7 mouse cellular contexts compared by ENCODE assay signal in genomic region chr17:56257181-56257894, GRCm38 (mm10). TPM values are rescaled to one million over a fixed set of nuclear protein-coding genes. Genes with fewer than 3 reads are reported as not detected.
DNase-seq lines count a peak whose midpoint lies in the region; ATAC-seq and TF ChIP-seq lines count a peak whose summit lies in the region.

No protein-coding gene starts in this region.

- no peak overlapping the region for H3K27ac ChIP-seq in hindbrain, embryonic 11.5 days (ENCODE audit: low read depth, low read length)
- H3K27ac ChIP-seq in limb, embryonic 14.5 days (replicated peaks; ENCODE audit: low read depth, low read length), result no peak overlapping the region
- peak overlapping the region; percentile 63 for H3K27ac ChIP-seq in stomach, embryonic 15.5 days

- peak overlapping the region; percentile 90 for H3K4me2 ChIP-seq in hindbrain, embryonic 11.5 days (replicated peaks; ENCODE audit: low read depth, low read length)
- H3K4me2 ChIP-seq in limb, embryonic 14.5 days (replicated peaks; ENCODE audit: low read depth, low read length, severe bottlenecking), result peak overlapping the region; percentile 81
- peak overlapping the region; percentile 96 for H3K4me2 ChIP-seq in stomach, embryonic 15.5 days

- ATAC-seq in hindbrain, embryonic 11.5 days (ENCODE audit: low FRiP score), result no peak
- ATAC-seq in limb, embryonic 14.5 days (ENCODE audit: low FRiP score, low read depth), result no peak
- ATAC-seq in stomach, embryonic 15.5 days (ENCODE audit: insufficient read depth, low FRiP score, low read depth), result no peak

- peak overlapping the region; percentile 49 for H3K9ac ChIP-seq in hindbrain, embryonic 11.5 days (ENCODE audit: low read depth, low read length)
- peak overlapping the region; percentile 55 for H3K9ac ChIP-seq in limb, embryonic 14.5 days (ENCODE audit: low read depth, low read length, severe bottlenecking)
- peak overlapping the region; percentile 37; the same call in 1 of the 2 replicates for H3K9ac ChIP-seq in stomach, embryonic 15.5 days

- no peaks in the 10 kb centered on the region for H3K9me3 ChIP-seq in hindbrain, embryonic 11.5 days (ENCODE audit: control insufficient read depth, low read length)
- no peaks in the 10 kb centered on the region for H3K9me3 ChIP-seq in limb, embryonic 14.5 days (ENCODE audit: control insufficient read depth, low read length)
- no peaks in the 10 kb centered on the region for H3K9me3 ChIP-seq in stomach, embryonic 15.5 days

- peaks cover 6% of the 10 kb centered on the region; the same call in 1 of the 2 replicates for H3K36me3 ChIP-seq in hindbrain, embryonic 11.5 days (ENCODE audit: control insufficient read depth, insufficient read depth, low read length)
- H3K36me3 ChIP-seq in limb, embryonic 14.5 days (ENCODE audit: control insufficient read depth, insufficient read depth, low read length), result peaks cover 41% of the 10 kb centered on the region
- H3K36me3 ChIP-seq in stomach, embryonic 15.5 days, result peaks cover 22% of the 10 kb centered on the region

- H3K4me1 ChIP-seq in hindbrain, embryonic 11.5 days (replicated peaks; ENCODE audit: control insufficient read depth, insufficient read depth, low read length), result peaks cover 5% of the 10 kb centered on the region; the same call in 1 of the 2 replicates
- H3K4me1 ChIP-seq in limb, embryonic 14.5 days (ENCODE audit: control insufficient read depth, insufficient read depth, low read length), result peaks cover 11% of the 10 kb centered on the region; the same call in 1 of the 2 replicates
- H3K4me1 ChIP-seq in stomach, embryonic 15.5 days, result peaks cover 40% of the 10 kb centered on the region

- TF ChIP-seq POLR2A in limb, embryonic 14.5 days (IDR thresholded peaks at IDR 0.05; ENCODE audit: borderline replicate concordance, extremely low read depth, insufficient read depth, insufficient read length), result no peak

- peak; percentile 47 to 63 for DNase-seq in right cerebral cortex, postnatal 10 days (ENCODE audit: low spot score in 2 of 2)
- no peak for DNase-seq in right cerebral cortex, postnatal 4 days
- peak; percentile 24 to 37 for DNase-seq in cerebellum, postnatal 36 days
- no peak for DNase-seq in hindbrain, embryonic 11.5 days (ENCODE audit: low spot score)
- no peak for DNase-seq in limb, embryonic 14.5 days (ENCODE audit: low spot score)
- DNase-seq in retina, embryonic 14.5 days (ENCODE audit: low spot score), result no peak

- 10% methylated on average over 55 of the region's 58 CpGs for WGBS in hindbrain, embryonic 11.5 days
- WGBS in limb, embryonic 14.5 days, result 11% methylated on average over 48 of the region's 58 CpGs
- 7% methylated on average over 58 of the region's 58 CpGs for WGBS in stomach, embryonic 15.5 days

- peak overlapping the region; percentile 75 for H3K4me3 ChIP-seq in hindbrain, embryonic 11.5 days (ENCODE audit: low read depth, low read length)
- H3K4me3 ChIP-seq in limb, embryonic 14.5 days (replicated peaks; ENCODE audit: low read length), result peak overlapping the region; percentile 65
- peak overlapping the region; percentile 67 for H3K4me3 ChIP-seq in stomach, embryonic 15.5 days (replicated peaks)

- H3K27me3 ChIP-seq in hindbrain, embryonic 11.5 days (ENCODE audit: control insufficient read depth, insufficient read depth, low read length), result no peaks in the 10 kb centered on the region
- H3K27me3 ChIP-seq in limb, embryonic 14.5 days (ENCODE audit: control insufficient read depth, insufficient read depth, low read length), result no peaks in the 10 kb centered on the region
- H3K27me3 ChIP-seq in stomach, embryonic 15.5 days (replicated peaks), result no peaks in the 10 kb centered on the region

RNA-seq across cellular contexts. Expression of gene Fem1a, which starts 0.7 kb away (rescaled TPM):
- 12.8 and 14.4 TPM in 2 replicates for polyA plus RNA-seq in hindbrain, embryonic 11.5 days (2014; fragmentation: Nextera tagmentation; extraction: Ambion mirVana)
- polyA plus RNA-seq in limb, embryonic 14.5 days (2012; rRNA removed), result 14.5 and 18.4 TPM in 2 replicates
- polyA plus RNA-seq in limb, embryonic 14.5 days (2014; fragmentation: Nextera tagmentation; extraction: Ambion mirVana), result 16.0 and 17.4 TPM in 2 replicates
- 12.7 and 13.0 TPM in 2 replicates for polyA plus RNA-seq in stomach, embryonic 15.5 days (2015; fragmentation: Nextera tagmentation; extraction: Ambion mirVana)

RNA-seq across cellular contexts. Expression of gene Ticam1, which starts 19.2 kb away (rescaled TPM):
- polyA plus RNA-seq in hindbrain, embryonic 11.5 days (2014; fragmentation: Nextera tagmentation; extraction: Ambion mirVana), result 2.1 and 2.7 TPM in 2 replicates
- 12.5 and 16.5 TPM in 2 replicates for polyA plus RNA-seq in limb, embryonic 14.5 days (2012; rRNA removed)
- 8.2 and 8.7 TPM in 2 replicates for polyA plus RNA-seq in limb, embryonic 14.5 days (2014; fragmentation: Nextera tagmentation; extraction: Ambion mirVana)
- polyA plus RNA-seq in stomach, embryonic 15.5 days (2015; fragmentation: Nextera tagmentation; extraction: Ambion mirVana), result 6.6 and 7.8 TPM in 2 replicates

RNA-seq across cellular contexts. Expression of gene Plin3, which starts 35.3 kb away (rescaled TPM):
- polyA plus RNA-seq in hindbrain, embryonic 11.5 days (2014; fragmentation: Nextera tagmentation; extraction: Ambion mirVana), result 25.0 and 26.2 TPM in 2 replicates
- polyA plus RNA-seq in limb, embryonic 14.5 days (2012; rRNA removed), result 41.0 and 44.1 TPM in 2 replicates
- 90.1 and 90.3 TPM in 2 replicates for polyA plus RNA-seq in limb, embryonic 14.5 days (2014; fragmentation: Nextera tagmentation; extraction: Ambion mirVana)
- polyA plus RNA-seq in stomach, embryonic 15.5 days (2015; fragmentation: Nextera tagmentation; extraction: Ambion mirVana), result 90.7 and 93.1 TPM in 2 replicates

RNA-seq across cellular contexts. Expression of gene Dpp9, which starts 38.6 kb away (rescaled TPM):
- polyA plus RNA-seq in hindbrain, embryonic 11.5 days (2014; fragmentation: Nextera tagmentation; extraction: Ambion mirVana), result 26.2 and 27.6 TPM in 2 replicates
- 54.3 and 69.6 TPM in 2 replicates for polyA plus RNA-seq in limb, embryonic 14.5 days (2012; rRNA removed)
- 33.9 and 37.7 TPM in 2 replicates for polyA plus RNA-seq in limb, embryonic 14.5 days (2014; fragmentation: Nextera tagmentation; extraction: Ambion mirVana)
- 33.2 and 37.5 TPM in 2 replicates for polyA plus RNA-seq in stomach, embryonic 15.5 days (2015; fragmentation: Nextera tagmentation; extraction: Ambion mirVana)

RNA-seq across cellular contexts. Expression of gene Arrdc5, which starts 42.7 kb away (rescaled TPM):
- polyA plus RNA-seq in hindbrain, embryonic 11.5 days (2014; fragmentation: Nextera tagmentation; extraction: Ambion mirVana), result not detected in 2 replicates
- not detected in 2 replicates for polyA plus RNA-seq in limb, embryonic 14.5 days (2012; rRNA removed)
- polyA plus RNA-seq in limb, embryonic 14.5 days (2014; fragmentation: Nextera tagmentation; extraction: Ambion mirVana), result not detected in 2 replicates
- polyA plus RNA-seq in stomach, embryonic 15.5 days (2015; fragmentation: Nextera tagmentation; extraction: Ambion mirVana), result not detected in 2 replicates

Comparison
In these comparisons a context has a peak if more than half of its experiments do, and no peak if none do; other contexts are left out.
1. DNase-seq: peak in right cerebral cortex, postnatal 10 days (2 of 2) and cerebellum, postnatal 36 days (2 of 2); none in right cerebral cortex, postnatal 4 days (single experiment), hindbrain, embryonic 11.5 days (single experiment), limb, embryonic 14.5 days (single experiment) and retina, embryonic 14.5 days (single experiment).
2. Peak in every context shown above with its lines, with median percentiles within 50 percentile points of each other: H3K4me2 ChIP-seq, H3K4me3 ChIP-seq and H3K9ac ChIP-seq.